Mouse (Mus musculus) limb, embryonic 13.5 days (tissue): ENCODE measurements at regions not wholly inside any gene's neighbourhood (a gene's known extent, or its start where the extent isn't known, plus 50 kb on each side); places are given as distances from the start of the nearest gene placed in this dataset.

Experiments
- ATAC-seq: fragments of 200-750 bp; cut with Nextera tagmentation; 2 replicates; pipeline ENCODE4 v1.8.0; 2017; ENCODE audit warnings: low read depth, moderate number of reproducible peaks, moderate TSS enrichment; ENCODE audit not compliant: low FRiP score
- H3K27ac ChIP-seq: fragments of 300-500 bp; sonication (generic); 2 replicates; pipeline ENCODE4 v1.5.1; 2015; ENCODE audit warnings: inconsistent platforms, mild to moderate bottlenecking, moderate library complexity
- H3K27me3 ChIP-seq: fragments of 300-500 bp; sonication (generic); 2 replicates; pipeline ENCODE4 v1.6.1; 2015; ENCODE audit warnings: mild to moderate bottlenecking, inconsistent platforms
- H3K36me3 ChIP-seq: fragments of 300-500 bp; sonication (generic); 2 replicates; pipeline ENCODE4 v1.6.1; 2015; ENCODE audit warnings: inconsistent platforms, mild to moderate bottlenecking, moderate library complexity
- H3K4me1 ChIP-seq: fragments of 300-500 bp; sonication (generic); 2 replicates; pipeline ENCODE4 v1.6.1; 2015; ENCODE audit warnings: inconsistent platforms
- H3K4me2 ChIP-seq: fragments of 300-500 bp; sonication (generic); replicated peaks from 2 replicates; pipeline ENCODE4 v1.6.1; 2015; ENCODE audit warnings: inconsistent platforms, mild to moderate bottlenecking, moderate library complexity
- H3K4me3 ChIP-seq: fragments of 300-500 bp; sonication (generic); 2 replicates; pipeline ENCODE4 v1.5.1; 2015; ENCODE audit warnings: moderate library complexity, mild to moderate bottlenecking, inconsistent platforms
- H3K9ac ChIP-seq: fragments of 300-500 bp; sonication (generic); 2 replicates; pipeline ENCODE4 v1.6.1; 2015; ENCODE audit warnings: mild to moderate bottlenecking, inconsistent platforms
- H3K9me3 ChIP-seq: fragments of 300-500 bp; sonication (generic); 2 replicates; pipeline ENCODE4 v1.6.1; 2016; ENCODE audit warnings: inconsistent platforms
- WGBS: fragments of 180-500 bp; shearing (Covaris S2); methylation state at CpG from one replicate; pipeline ENCODE4 v1.1.7; 2015; 5-methylcytosine and 5-hydroxymethylcytosine counted together

DNA sequence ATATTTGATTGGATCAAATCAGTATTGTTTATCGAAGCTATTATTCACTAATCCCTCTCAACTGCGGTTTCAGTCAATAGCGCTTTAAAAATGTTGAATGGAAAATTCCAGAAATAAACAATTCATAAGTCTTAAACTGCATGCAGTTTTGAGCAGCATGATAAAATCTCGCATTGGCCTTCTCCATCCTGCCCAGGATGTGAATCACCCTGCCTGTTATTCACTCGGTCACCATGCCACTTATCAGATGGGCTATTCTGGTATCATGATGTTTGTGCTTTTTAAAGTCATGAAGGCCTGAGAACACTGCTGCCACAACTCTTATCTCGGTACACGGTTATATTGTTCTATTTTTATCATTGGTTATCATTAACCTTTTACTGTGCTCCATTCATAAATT, 238.3 kb downstream of the Papss1 start:
- no peak for ATAC-seq
- no peak overlapping the region for H3K27ac ChIP-seq
- H3K27me3 ChIP-seq, result no peaks in the 10 kb centered on the region
- 86% methylated on average over 7 of the region's 7 CpGs for WGBS
- no peaks in the 10 kb centered on the region for H3K4me1 ChIP-seq
- H3K9me3 ChIP-seq, result no peaks in the 10 kb centered on the region
- H3K36me3 ChIP-seq, result no peaks in the 10 kb centered on the region
- H3K4me2 ChIP-seq, result no peak overlapping the region
- H3K4me3 ChIP-seq, result no peak overlapping the region
- no peak overlapping the region for H3K9ac ChIP-seq

DNA sequence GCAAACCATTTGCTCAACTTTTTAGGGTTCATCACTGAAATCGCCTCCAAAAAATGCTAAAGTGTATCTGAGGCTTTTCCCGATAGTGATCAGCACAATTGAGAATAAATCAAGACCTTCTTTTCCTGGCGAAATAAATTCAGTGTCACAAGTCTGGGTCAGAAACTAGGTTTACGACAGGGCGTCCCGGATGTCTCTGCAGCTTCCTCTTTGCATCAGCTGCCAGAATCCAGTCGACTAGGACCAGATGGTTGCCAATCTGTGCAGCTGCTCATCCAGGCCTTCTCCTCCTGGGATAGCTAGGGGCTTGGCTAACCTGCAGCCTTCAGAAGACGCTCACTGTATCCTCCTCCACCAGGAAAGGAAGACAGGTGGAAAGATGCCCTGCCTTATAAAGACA, 243.6 kb downstream of the Papss1 start:
- Histone ChIP-seq H3K36me3 (no peaks in the 10 kb centered on the region), H3K27me3 (no peaks in the 10 kb centered on the region), H3K9me3 (no peaks in the 10 kb centered on the region), H3K27ac (no peak overlapping the region), H3K4me2 (no peak overlapping the region), H3K9ac (no peak overlapping the region), H3K4me3 (no peak overlapping the region), H3K4me1 (no peaks in the 10 kb centered on the region)
- ATAC-seq, result no peak
- 48% methylated on average over 8 of the region's 8 CpGs for WGBS

DNA sequence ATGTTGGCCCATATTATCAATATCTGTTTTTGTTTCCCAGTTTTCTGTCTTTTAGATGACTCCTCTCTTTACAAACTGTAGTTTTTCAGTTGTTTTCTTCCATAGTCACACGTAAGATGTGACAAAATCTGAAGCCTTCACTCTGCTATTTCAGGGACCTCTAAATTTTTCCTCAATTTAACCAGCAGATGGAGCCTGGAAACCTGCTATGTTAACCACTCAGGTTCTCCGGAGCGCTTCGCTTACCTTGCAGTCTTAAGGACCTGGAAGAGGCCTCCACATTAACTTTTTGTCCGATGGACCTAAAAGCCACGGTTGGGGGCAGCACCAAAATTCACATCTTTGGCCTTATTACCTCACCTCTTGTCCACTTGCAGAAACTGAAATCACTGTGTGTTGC, 248.4 kb downstream of the Papss1 start:
- Histone ChIP-seq H3K4me3 (no peak overlapping the region), H3K4me1 (no peaks in the 10 kb centered on the region), H3K27me3 (0 out of 2 replicates have a peak, but pooled peaks cover 5% of the 10 kb centered on the region), H3K27ac (no peak overlapping the region), H3K36me3 (no peaks in the 10 kb centered on the region), H3K9me3 (no peaks in the 10 kb centered on the region), H3K9ac (no peak overlapping the region), H3K4me2 (no peak overlapping the region)
- no peak for ATAC-seq
- WGBS, result 51% methylated on average over 6 of the region's 6 CpGs

DNA sequence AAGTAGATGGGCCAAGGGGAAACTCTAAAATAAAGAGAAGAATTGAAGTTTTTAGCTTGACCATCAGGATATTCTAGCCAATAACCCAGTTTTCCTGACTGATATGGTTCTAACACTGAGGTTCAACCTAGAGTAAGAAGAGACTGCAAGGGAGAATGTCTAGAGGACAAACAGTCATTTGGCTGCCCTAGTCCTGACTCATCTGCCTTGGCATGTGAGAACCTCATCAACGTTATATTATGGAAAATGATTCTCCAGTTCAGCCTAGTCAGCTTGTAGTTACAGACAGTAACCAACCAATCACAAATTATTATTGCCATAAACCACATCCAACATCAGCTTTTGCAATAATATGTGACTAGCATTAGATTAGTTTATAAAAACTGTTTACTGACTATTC, 254.2 kb downstream of the Papss1 start:
- no peaks in the 10 kb centered on the region for H3K36me3 ChIP-seq
- H3K9me3 ChIP-seq, result no peaks in the 10 kb centered on the region
- H3K4me1 ChIP-seq, result no peaks in the 10 kb centered on the region; the same call in 1 of the 2 replicates
- H3K4me2 ChIP-seq, result no peak overlapping the region
- H3K27me3 ChIP-seq, result 0 out of 2 replicates have a peak, but pooled peaks cover 5% of the 10 kb centered on the region
- H3K9ac ChIP-seq, result no peak overlapping the region
- WGBS, result 85% methylated on average over 1 of the region's 1 CpGs
- no peak overlapping the region for H3K27ac ChIP-seq
- H3K4me3 ChIP-seq, result no peak overlapping the region
- ATAC-seq, result no peak

DNA sequence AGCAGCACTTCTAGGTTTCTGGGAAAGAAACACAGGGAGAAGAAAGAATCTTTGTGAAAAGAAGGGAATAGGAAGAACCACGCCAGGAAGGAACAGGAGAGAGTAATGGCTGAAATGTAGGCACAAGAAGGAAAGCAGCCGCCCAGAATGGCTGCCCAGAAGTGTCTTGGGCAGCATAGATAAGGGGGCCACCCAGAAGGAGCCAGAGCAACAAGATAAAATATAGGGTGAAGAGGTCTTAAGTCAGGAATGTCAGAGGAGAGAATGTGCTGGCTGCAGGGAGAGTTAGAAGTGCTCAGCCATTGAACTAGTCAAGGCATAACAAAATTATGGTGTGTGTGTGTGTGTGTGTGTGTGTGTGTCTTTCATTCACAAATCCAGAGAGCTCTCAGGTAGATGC, 227.7 kb upstream of the Dkk2 start:
- ATAC-seq, result no peak
- no peak overlapping the region for H3K4me3 ChIP-seq
- no peak overlapping the region for H3K27ac ChIP-seq
- 0 out of 2 replicates have a peak, but pooled peaks cover 2% of the 10 kb centered on the region for H3K27me3 ChIP-seq
- no peaks in the 10 kb centered on the region for H3K36me3 ChIP-seq
- H3K9ac ChIP-seq, result no peak overlapping the region
- no peak overlapping the region for H3K4me2 ChIP-seq
- no peaks in the 10 kb centered on the region for H3K9me3 ChIP-seq
- H3K4me1 ChIP-seq, result no peaks in the 10 kb centered on the region
- 72% methylated on average over 2 of the region's 2 CpGs for WGBS

DNA sequence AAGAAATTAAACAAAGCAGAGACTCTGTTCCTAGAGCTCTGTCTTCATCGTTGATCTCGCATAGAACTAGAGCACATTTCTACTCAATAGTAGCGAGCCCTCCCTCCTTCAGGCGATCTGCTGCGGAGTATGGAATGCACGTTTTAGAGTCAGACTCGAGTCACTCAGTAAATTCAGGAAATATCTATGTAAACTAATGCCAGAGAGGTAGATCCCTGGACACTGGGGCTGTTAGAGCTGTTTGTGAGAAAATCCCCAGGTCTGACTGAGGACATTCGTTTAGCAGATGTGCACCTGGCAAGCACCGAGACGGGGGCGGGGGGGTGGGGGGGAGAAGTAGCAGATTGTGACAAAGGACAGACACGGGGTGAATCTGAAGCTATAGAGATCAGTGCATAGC, 226.0 kb upstream of the Dkk2 start:
- Histone ChIP-seq H3K27ac (no peak overlapping the region), H3K4me3 (no peak overlapping the region), H3K9ac (no peak overlapping the region), H3K4me2 (no peak overlapping the region), H3K9me3 (no peaks in the 10 kb centered on the region), H3K4me1 (no peaks in the 10 kb centered on the region), H3K27me3 (0 out of 2 replicates have a peak, but pooled peaks cover 2% of the 10 kb centered on the region), H3K36me3 (no peaks in the 10 kb centered on the region)
- WGBS, result 46% methylated on average over 12 of the region's 12 CpGs
- ATAC-seq, result peak; percentile 75

DNA sequence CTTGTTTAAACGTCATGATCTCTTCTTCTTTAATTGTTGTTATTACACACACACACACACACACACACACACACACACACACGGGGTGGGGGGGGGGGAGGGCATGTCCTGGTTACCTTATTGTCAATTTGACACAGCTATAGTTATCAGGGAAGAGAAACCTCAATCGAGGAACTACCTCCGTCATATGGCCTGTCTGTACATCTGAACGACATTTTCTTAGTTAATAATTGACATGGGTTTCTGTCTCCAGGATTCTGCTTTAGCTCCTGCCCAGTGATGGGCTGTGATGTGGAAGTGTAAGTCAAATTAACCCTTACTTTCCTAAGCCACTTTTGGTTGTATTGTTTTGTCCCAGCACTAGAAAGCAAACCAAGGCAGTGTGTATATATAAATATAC, 220.0 kb upstream of the Dkk2 start:
- no peak overlapping the region for H3K4me2 ChIP-seq
- H3K4me1 ChIP-seq, result peaks cover 10% of the 10 kb centered on the region
- no peak for ATAC-seq
- 64% methylated on average over 5 of the region's 5 CpGs for WGBS
- H3K9me3 ChIP-seq, result no peaks in the 10 kb centered on the region
- 0 out of 2 replicates have a peak, but pooled peaks cover 2% of the 10 kb centered on the region for H3K27me3 ChIP-seq
- no peaks in the 10 kb centered on the region for H3K36me3 ChIP-seq
- no peak overlapping the region for H3K9ac ChIP-seq
- no peak overlapping the region for H3K27ac ChIP-seq
- no peak overlapping the region for H3K4me3 ChIP-seq

DNA sequence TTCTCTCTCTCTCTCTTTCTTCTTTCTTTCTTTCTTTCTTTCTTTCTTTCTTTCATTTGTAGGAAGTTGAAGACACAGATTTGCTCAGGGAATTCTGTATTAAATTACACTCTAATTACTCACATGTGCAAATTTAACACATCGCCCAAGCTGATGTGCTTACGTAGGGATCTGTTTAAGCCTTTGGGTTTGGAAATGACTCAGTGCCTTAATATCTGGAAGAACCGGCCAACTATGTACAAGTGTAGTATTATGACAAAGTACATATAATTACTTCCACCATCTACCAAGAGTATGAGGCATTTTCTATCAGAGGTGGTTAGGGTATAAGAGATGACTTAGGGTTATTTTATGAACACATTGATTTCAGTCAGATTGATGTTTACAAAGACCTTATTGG, 217.8 kb upstream of the Dkk2 start:
- no peaks in the 10 kb centered on the region for H3K27me3 ChIP-seq
- H3K9ac ChIP-seq, result no peak overlapping the region
- H3K4me3 ChIP-seq, result no peak overlapping the region
- H3K9me3 ChIP-seq, result no peaks in the 10 kb centered on the region
- no peak overlapping the region for H3K4me2 ChIP-seq
- WGBS, result 75% methylated on average over 3 of the region's 3 CpGs
- H3K27ac ChIP-seq, result no peak overlapping the region
- peaks cover 10% of the 10 kb centered on the region for H3K4me1 ChIP-seq
- H3K36me3 ChIP-seq, result no peaks in the 10 kb centered on the region
- no peak for ATAC-seq

DNA sequence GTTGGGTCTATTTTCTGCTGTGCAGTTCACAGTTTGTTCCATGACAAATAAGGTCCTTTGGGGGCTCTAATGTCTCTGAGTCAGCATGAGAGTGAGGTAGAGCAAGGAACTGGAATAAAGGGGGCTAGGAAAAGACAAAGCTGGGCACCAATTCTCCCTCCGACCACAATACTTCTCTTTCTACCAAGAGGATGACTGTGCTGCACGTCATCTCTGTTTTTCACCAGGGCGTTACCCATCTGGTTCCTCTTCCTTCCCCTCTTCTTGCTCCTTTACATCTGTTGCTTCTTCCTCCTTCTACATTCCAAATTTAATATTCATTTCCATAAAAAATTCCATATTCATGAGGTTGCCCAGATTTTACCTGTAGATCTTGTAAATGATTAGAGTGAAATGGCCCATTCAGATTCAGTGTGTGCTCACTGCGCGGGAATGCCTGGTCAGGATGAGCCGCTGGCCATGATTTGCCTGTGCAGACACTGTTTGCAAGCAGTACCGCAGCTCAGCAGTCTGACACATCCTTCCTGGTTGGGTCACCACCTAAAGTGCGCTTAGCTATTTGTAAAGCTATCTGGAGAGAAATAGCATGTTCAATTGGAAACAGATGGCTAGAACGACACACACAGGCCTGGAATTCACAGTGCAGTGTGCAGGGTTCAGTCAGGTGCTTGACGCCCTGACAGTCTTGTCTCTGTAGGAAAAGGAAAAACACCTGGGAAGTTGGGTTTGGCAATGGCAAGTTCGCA, 216.7 kb upstream of the Dkk2 start:
- Histone ChIP-seq H3K4me3 (no peak overlapping the region), H3K27ac (no peak overlapping the region), H3K9me3 (no peaks in the 10 kb centered on the region), H3K27me3 (no peaks in the 10 kb centered on the region), H3K9ac (no peak overlapping the region), H3K4me1 (peaks cover 10% of the 10 kb centered on the region), H3K4me2 (no peak overlapping the region), H3K36me3 (no peaks in the 10 kb centered on the region)
- ATAC-seq, result peak; percentile 84
- 41% methylated on average over 11 of the region's 11 CpGs for WGBS

DNA sequence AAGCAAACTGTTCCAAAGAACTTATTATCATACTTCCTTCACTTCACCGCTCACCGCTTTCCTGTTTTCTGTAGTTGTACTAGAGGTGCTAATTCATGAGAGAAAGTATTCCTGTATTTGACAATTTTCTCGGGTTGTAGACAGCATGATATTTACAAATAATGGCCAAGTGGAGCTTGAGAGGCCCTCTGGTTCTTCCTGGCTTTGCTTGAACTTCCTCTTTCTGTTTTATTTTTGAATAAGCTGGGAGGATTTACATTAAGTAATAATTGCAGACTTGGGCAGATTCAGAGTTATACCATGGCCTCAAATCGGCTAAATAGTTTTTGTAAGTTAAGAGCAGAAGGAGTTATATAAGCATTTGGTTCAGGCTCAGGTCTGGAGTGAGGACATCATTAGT, 215.8 kb upstream of the Dkk2 start:
- Histone ChIP-seq H3K27me3 (no peaks in the 10 kb centered on the region), H3K4me1 (peaks cover 10% of the 10 kb centered on the region), H3K9ac (no peak overlapping the region), H3K4me3 (no peak overlapping the region), H3K36me3 (no peaks in the 10 kb centered on the region), H3K9me3 (no peaks in the 10 kb centered on the region), H3K4me2 (no peak overlapping the region), H3K27ac (no peak overlapping the region)
- WGBS, result 86% methylated on average over 4 of the region's 4 CpGs
- ATAC-seq, result no peak

DNA sequence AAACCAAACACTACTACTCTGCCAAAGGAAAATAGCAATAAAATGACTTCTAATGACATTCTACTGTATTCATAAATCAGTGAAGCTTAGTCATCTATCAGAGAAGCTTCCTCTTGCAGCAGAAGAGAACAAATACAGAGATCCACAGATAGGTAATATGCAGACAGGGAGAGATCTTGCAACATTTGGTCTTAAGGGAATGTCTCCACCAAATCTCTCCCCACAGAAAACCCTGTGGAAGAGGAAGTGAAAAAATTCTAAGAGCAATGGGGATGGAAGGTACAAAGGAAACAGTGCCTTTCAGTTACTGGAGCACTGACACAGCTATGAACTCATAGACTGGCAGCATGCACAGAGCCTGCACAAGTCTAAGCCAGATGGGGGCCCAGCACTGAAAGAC, 202.4 kb upstream of the Dkk2 start:
- Histone ChIP-seq H3K9ac (no peak overlapping the region), H3K4me1 (peaks cover 4% of the 10 kb centered on the region; the same call in 1 of the 2 replicates), H3K9me3 (no peaks in the 10 kb centered on the region), H3K27me3 (no peaks in the 10 kb centered on the region), H3K36me3 (no peaks in the 10 kb centered on the region), H3K27ac (no peak overlapping the region), H3K4me2 (no peak overlapping the region), H3K4me3 (no peak overlapping the region)
- ATAC-seq, result no peak

DNA sequence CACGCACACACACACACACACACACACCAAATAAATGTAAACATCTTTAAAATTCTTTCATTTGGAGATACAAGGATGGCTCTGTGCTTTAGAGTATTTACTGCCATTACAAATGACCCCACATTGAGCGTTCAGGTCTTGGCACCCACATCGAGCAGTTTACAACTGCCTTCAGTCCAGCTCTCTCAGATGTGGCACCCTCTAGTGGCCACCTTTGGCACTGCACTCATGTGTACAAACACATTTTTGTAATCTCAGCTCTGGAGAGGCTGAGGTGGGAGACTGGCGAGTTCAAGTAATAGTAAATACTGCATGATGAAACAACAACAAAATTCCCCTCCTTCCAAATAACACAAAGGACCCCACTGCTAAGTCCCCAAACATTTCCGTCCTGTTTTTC, 198.6 kb upstream of the Dkk2 start:
- Histone ChIP-seq H3K36me3 (no peaks in the 10 kb centered on the region), H3K27ac (no peak overlapping the region), H3K4me1 (peaks cover 5% of the 10 kb centered on the region; the same call in 1 of the 2 replicates), H3K4me3 (no peak overlapping the region), H3K4me2 (no peak overlapping the region), H3K9me3 (no peaks in the 10 kb centered on the region), H3K27me3 (no peaks in the 10 kb centered on the region), H3K9ac (no peak overlapping the region)
- 78% methylated on average over 5 of the region's 5 CpGs for WGBS
- no peak for ATAC-seq

DNA sequence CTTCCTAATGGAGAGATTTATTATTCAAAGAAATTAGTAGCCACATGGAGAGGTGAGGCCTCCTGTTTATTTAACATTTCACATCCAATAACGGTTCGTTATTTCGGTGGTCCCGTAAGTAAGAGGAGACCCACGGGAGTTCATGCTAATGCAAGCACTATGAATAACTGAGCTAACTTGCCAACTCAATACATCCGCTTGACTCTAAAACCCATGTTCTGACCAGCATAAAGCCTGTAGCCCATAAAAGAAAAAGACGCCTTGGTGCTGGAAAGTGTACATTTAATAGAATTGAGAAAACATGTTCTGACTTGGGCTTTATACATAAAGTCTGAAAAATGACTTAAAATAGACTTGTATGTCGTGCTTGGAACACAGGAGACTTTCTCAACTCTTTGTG, 198.1 kb upstream of the Dkk2 start:
- WGBS, result 50% methylated on average over 8 of the region's 8 CpGs
- Histone ChIP-seq H3K9ac (no peak overlapping the region), H3K27me3 (no peaks in the 10 kb centered on the region), H3K36me3 (no peaks in the 10 kb centered on the region), H3K27ac (no peak overlapping the region), H3K4me1 (peaks cover 5% of the 10 kb centered on the region; the same call in 1 of the 2 replicates), H3K4me2 (no peak overlapping the region), H3K4me3 (no peak overlapping the region), H3K9me3 (no peaks in the 10 kb centered on the region)
- ATAC-seq, result peak; percentile 51; the same call in 1 of the 2 replicates
